Mouse (Mus musculus): Measurements from ENCODE around the gene Ak5. TPM values are rescaled to one million over a fixed set of nuclear protein-coding genes. Genes with fewer than 3 reads are reported as not detected.

The Ak5 gene
- polyA plus RNA-seq, 1 experiment, result 3.3 TPM

DNA sequence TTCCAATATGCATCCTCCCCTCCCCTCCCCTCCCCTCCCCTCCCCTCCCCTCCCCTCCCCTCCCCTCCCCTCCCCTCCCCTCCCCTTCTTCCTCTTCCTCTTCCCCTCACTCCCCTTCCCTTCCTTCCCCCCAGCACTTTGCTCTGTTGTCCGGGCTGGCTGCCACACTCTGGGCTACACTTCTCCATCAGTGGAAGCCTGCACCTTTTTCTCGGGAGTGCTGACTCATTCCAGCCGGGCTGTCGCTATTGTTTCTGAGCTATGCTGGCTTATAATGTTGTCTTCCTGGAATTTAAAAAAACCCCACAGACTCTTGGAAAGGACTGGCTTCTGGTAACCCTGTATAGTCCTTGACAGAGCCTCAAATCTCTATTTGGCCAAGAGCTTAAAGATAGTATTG lies 111.7 kb downstream of the Ak5 start:
- 47% methylated on average over 3 of the region's 4 CpGs for WGBS
- TF ChIP-seq POLR2A (IDR thresholded peaks at IDR 0.05; ENCODE audit: low read depth, low read length) (no peak), CTCF (conservative IDR thresholded peaks at IDR 0.05; ENCODE audit: insufficient read depth, insufficient read length, low read depth, low read length) (no peak)

GRCm38 (mm10) chr3:152555216-152555615 lies 112.9 kb downstream of the Ak5 start:
- no peak overlapping the region for H3K27ac ChIP-seq (ENCODE audit: insufficient read depth, low read depth, low read length)
- DNase-seq, result no peak

More for the DNA sequence above, 111.7 kb downstream of the Ak5 start:
- Histone ChIP-seq H3K4me1 (ENCODE audit: control insufficient read depth, insufficient read depth, low read length) (no peaks in the 10 kb centered on the region), H3K36me3 (ENCODE audit: control insufficient read depth, insufficient read depth, low read length) (no peaks in the 10 kb centered on the region), H3K27me3 (replicated peaks; ENCODE audit: control insufficient read depth, insufficient read depth, low read length) (no peaks in the 10 kb centered on the region), H3K27ac (ENCODE audit: insufficient read depth, low read depth, low read length) (no peak overlapping the region), H3K4me3 (ENCODE audit: insufficient read depth, low read depth, low read length) (no peak overlapping the region)
- DNase-seq, result peak; percentile 14

GRCm38 (mm10) chr3:152554366-152554765 lies 113.8 kb downstream of the Ak5 start:
- no peak for DNase-seq
- no peaks in the 10 kb centered on the region for H3K4me1 ChIP-seq (ENCODE audit: control insufficient read depth, insufficient read depth, low read length)
- WGBS, result 85% methylated on average over 7 of the region's 7 CpGs
- H3K27me3 ChIP-seq (replicated peaks; ENCODE audit: control insufficient read depth, insufficient read depth, low read length), result no peaks in the 10 kb centered on the region
- H3K36me3 ChIP-seq (ENCODE audit: control insufficient read depth, insufficient read depth, low read length), result no peaks in the 10 kb centered on the region
- no peak overlapping the region for H3K27ac ChIP-seq (ENCODE audit: insufficient read depth, low read depth, low read length)
- H3K4me3 ChIP-seq (ENCODE audit: insufficient read depth, low read depth, low read length), result no peak overlapping the region
- no peak for TF ChIP-seq CTCF (conservative IDR thresholded peaks at IDR 0.05; ENCODE audit: insufficient read depth, insufficient read length, low read depth, low read length)
- TF ChIP-seq POLR2A (IDR thresholded peaks at IDR 0.05; ENCODE audit: low read depth, low read length), result no peak

More at GRCm38 (mm10) chr3:152555216-152555615, 112.9 kb downstream of the Ak5 start:
- WGBS, result 75% methylated on average over 7 of the region's 7 CpGs
- Histone ChIP-seq H3K36me3 (ENCODE audit: control insufficient read depth, insufficient read depth, low read length) (no peaks in the 10 kb centered on the region), H3K27me3 (replicated peaks; ENCODE audit: control insufficient read depth, insufficient read depth, low read length) (no peaks in the 10 kb centered on the region), H3K4me1 (ENCODE audit: control insufficient read depth, insufficient read depth, low read length) (no peaks in the 10 kb centered on the region), H3K4me3 (ENCODE audit: insufficient read depth, low read depth, low read length) (no peak overlapping the region)
- TF ChIP-seq POLR2A (IDR thresholded peaks at IDR 0.05; ENCODE audit: low read depth, low read length), result no peak
- TF ChIP-seq CTCF (conservative IDR thresholded peaks at IDR 0.05; ENCODE audit: insufficient read depth, insufficient read length, low read depth, low read length), result no peak

- DNase-seq, result no peak
- no peak for TF ChIP-seq CTCF (conservative IDR thresholded peaks at IDR 0.05; ENCODE audit: insufficient read depth, insufficient read length, low read depth, low read length)
- TF ChIP-seq POLR2A (IDR thresholded peaks at IDR 0.05; ENCODE audit: low read depth, low read length), result no peak
These were observed 115.5 kb downstream of the Ak5 start for GRCm38 (mm10) chr3:152552641-152553040.

GRCm38 (mm10) chr3:152550528-152551115 lies 117.5 kb downstream of the Ak5 start:
- no peaks in the 10 kb centered on the region for H3K27me3 ChIP-seq (replicated peaks; ENCODE audit: control insufficient read depth, insufficient read depth, low read length)
- no peak overlapping the region for H3K4me3 ChIP-seq (ENCODE audit: insufficient read depth, low read depth, low read length)
- TF ChIP-seq POLR2A (IDR thresholded peaks at IDR 0.05; ENCODE audit: low read depth, low read length) (no peak), CTCF (conservative IDR thresholded peaks at IDR 0.05; ENCODE audit: insufficient read depth, insufficient read length, low read depth, low read length) (no peak)
- WGBS, result 86% methylated on average over 7 of the region's 7 CpGs
- no peak for DNase-seq
- H3K36me3 ChIP-seq (ENCODE audit: control insufficient read depth, insufficient read depth, low read length), result no peaks in the 10 kb centered on the region
- no peaks in the 10 kb centered on the region for H3K4me1 ChIP-seq (ENCODE audit: control insufficient read depth, insufficient read depth, low read length)
- no peak overlapping the region for H3K27ac ChIP-seq (ENCODE audit: insufficient read depth, low read depth, low read length)

More at GRCm38 (mm10) chr3:152552641-152553040, 115.5 kb downstream of the Ak5 start:
- H3K4me3 ChIP-seq (ENCODE audit: insufficient read depth, low read depth, low read length), result no peak overlapping the region
- WGBS, result 60% methylated on average over 8 of the region's 8 CpGs
- H3K27ac ChIP-seq (ENCODE audit: insufficient read depth, low read depth, low read length), result no peak overlapping the region
- no peaks in the 10 kb centered on the region for H3K36me3 ChIP-seq (ENCODE audit: control insufficient read depth, insufficient read depth, low read length)
- no peaks in the 10 kb centered on the region for H3K4me1 ChIP-seq (ENCODE audit: control insufficient read depth, insufficient read depth, low read length)
- H3K27me3 ChIP-seq (replicated peaks; ENCODE audit: control insufficient read depth, insufficient read depth, low read length), result no peaks in the 10 kb centered on the region

- no peaks in the 10 kb centered on the region for H3K27me3 ChIP-seq (replicated peaks; ENCODE audit: control insufficient read depth, insufficient read depth, low read length)
- no peak for DNase-seq
These were observed 118.1 kb downstream of the Ak5 start for GRCm38 (mm10) chr3:152550031-152550430.

DNA sequence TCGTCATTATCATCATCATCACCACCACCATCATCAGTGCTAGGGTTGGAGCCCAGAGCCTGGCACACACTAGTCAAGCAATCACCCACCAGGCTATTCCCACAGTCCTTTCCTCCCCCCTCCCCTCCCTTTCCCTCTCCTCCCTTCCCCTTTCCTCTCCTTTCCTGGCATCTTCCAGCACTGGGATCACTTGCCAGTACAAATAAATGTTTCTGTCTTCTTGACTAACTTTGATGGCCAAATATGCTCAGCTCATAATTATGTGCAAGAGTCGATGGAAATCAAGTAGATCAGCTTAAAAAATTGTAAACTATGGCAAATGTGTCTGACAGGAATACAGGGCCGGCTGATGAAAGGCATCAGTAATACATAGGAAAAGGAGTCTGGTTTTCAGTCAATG lies 123.2 kb downstream of the Ak5 start:
- WGBS, result 76% methylated on average over 3 of the region's 3 CpGs
- Histone ChIP-seq H3K27me3 (replicated peaks; ENCODE audit: control insufficient read depth, insufficient read depth, low read length) (no peaks in the 10 kb centered on the region), H3K4me3 (ENCODE audit: insufficient read depth, low read depth, low read length) (no peak overlapping the region), H3K36me3 (ENCODE audit: control insufficient read depth, insufficient read depth, low read length) (no peaks in the 10 kb centered on the region), H3K27ac (ENCODE audit: insufficient read depth, low read depth, low read length) (no peak overlapping the region), H3K4me1 (ENCODE audit: control insufficient read depth, insufficient read depth, low read length) (no peaks in the 10 kb centered on the region)
- DNase-seq, result peak; percentile 26
- no peak for TF ChIP-seq CTCF (conservative IDR thresholded peaks at IDR 0.05; ENCODE audit: insufficient read depth, insufficient read length, low read depth, low read length)
- no peak for TF ChIP-seq POLR2A (IDR thresholded peaks at IDR 0.05; ENCODE audit: low read depth, low read length)

More at GRCm38 (mm10) chr3:152550031-152550430, 118.1 kb downstream of the Ak5 start:
- TF ChIP-seq CTCF (conservative IDR thresholded peaks at IDR 0.05; ENCODE audit: insufficient read depth, insufficient read length, low read depth, low read length), result no peak
- no peak for TF ChIP-seq POLR2A (IDR thresholded peaks at IDR 0.05; ENCODE audit: low read depth, low read length)
- Histone ChIP-seq H3K36me3 (ENCODE audit: control insufficient read depth, insufficient read depth, low read length) (no peaks in the 10 kb centered on the region), H3K4me1 (ENCODE audit: control insufficient read depth, insufficient read depth, low read length) (no peaks in the 10 kb centered on the region), H3K27ac (ENCODE audit: insufficient read depth, low read depth, low read length) (no peak overlapping the region), H3K4me3 (ENCODE audit: insufficient read depth, low read depth, low read length) (no peak overlapping the region)
